Mouse (Mus musculus): ENCODE measurements around the gene Serpinf2.
"Not testable (repeated sequence)": the region's sequence is repeated elsewhere in the genome, so short reads cannot be mapped to it uniquely, and the experiment has no call there.

The Serpinf2 gene

DNA sequence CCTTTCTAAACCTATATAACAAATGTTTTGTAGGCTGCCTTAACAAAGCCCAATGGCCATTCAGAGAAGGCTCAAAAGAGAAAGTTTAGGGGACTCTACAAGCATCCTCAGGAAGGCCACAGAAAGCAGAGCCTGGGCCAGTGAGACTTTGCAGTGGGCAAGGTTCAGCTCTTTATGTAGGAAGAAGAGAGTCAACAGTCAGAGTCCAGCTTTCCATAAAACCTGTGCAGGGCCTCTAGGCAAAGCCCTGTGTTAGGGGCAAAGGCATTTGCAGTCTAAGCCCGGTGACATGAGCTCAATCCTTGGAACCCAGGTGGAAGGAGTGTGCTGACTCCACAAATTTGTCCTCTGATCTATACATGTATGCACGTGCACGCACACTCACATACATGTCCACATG, 14.9 kb downstream of the Serpinf2 start:
- no peak for DNase-seq

GRCm38 (mm10) chr11:75424033-75424432, 15.4 kb downstream of the Serpinf2 start:
- no peak for DNase-seq

DNA sequence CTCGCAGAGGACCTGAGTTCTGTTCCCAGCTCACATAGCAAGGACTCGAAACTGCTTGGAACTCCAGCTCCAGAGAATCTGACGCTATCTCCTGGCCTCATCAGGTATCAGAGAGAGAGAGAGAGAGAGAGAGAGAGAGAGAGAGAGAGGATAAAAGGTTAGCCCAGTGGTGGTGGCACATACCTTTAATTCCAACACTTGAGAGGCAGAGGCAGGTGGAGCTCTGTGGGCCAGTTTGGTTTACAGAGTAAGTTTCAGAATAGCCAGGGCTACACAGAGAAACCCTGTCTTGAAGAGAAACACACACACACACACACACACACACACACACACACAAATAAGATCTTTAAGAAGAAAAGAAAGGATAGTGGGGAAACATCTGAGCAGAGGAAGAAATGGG, 16.3 kb downstream of the Serpinf2 start:
- DNase-seq, result no peak

GRCm38 (mm10) chr11:75422013-75422792, 17.2 kb downstream of the Serpinf2 start, which contains the start of gene Serpinf1:
Gene Serpinf1, minus strand, starts transcription at chr11:75422701.
- no peak for DNase-seq

DNA sequence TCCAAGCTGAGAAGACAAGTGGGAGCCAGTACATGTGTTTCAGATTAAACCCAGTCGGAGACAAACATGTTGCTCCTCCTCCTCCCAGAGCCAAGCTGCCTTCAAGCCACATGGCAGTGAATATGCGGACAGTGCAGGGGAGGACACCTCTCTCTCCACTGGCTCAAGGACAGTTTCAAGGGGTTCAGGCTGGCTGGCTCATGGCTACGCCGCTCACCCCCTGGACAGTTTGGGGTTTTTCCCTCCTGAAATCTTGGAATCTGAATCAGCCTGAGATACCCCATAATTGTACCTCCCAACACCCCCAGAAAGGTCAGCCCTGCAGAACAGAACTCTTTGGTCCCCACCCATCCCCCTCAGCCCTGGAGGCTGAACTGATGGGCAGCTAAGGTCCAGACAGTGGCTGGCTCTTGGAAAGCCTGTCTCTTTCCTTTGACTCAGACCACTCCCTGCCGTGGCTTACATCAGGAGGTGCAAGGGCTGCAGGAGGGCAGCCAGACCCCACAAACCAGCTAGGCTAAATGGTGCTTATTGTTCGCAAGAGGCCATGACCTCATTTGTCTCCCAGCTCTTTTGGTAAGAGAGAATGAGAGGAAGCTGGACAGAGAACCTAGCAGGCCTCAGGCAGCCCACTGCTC, 17.9 kb downstream of the Serpinf2 start:
- no peak for DNase-seq

GRCm38 (mm10) chr11:75420810-75421374, 18.5 kb downstream of the Serpinf2 start:
- no peak for DNase-seq

DNA sequence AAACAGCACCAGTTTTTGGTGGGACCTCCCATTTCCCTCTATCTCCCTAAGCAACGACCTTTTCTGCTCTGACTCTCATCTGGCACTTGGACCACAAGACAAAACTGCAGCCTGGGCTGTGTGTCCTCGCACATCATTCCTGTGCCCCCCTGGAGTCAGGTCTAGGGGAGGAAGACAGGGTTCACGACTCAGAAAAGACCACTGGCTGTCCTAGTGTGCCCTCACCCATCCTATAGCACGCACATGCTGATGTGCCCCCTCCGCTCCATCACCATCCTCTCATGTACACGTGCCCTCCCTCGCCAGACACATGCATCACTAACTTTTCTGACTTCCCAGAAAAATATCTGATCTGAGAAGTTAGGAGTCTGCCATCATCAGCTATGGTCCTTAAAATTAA, 19.4 kb downstream of the Serpinf2 start:
- DNase-seq, result no peak

GRCm38 (mm10) chr11:75415994-75416393, 23.4 kb downstream of the Serpinf2 start:
- DNase-seq, result peak in 1 of 2 experiments; percentile 28

DNA sequence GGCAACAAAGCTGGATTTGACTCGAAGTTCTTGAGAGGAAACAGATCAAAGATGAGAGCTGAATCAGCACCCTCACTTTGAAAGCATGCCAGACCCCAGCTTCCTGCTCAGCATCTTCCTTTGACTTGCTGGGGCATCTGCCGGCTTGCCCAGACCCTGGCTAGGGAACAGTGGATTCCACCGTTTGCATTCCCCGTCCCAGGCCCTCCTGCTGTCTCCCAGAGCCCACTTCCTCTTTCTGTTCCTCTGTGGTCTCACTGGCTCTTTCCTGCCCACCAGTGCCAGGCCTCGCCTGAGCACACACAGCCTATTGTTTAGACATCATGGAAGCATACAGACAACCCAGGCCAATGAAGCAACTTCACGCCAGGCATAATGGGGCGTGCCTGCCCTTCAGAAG, 24.3 kb downstream of the Serpinf2 start:
- peak in 1 of 2 experiments; percentile 16 for DNase-seq

DNA sequence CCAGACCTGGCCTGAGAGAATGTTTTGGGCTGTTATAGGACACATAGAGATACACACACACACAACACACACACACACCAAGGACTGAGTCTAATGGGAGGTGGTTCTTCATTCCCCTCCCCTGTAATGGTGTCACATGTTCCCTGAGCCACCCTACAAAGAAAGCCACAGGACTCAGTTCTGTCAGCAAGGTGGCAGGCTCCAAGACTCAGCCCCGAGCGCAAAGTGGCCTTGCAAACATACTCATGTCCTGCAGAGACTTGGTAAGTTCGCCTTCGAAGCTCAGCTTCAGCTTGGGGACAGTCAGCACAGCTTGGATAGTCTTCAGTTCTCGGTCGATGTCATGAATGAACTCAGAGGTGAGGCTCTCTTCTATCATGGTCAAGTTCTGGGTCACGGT, 28.8 kb downstream of the Serpinf2 start:
- no peak for DNase-seq

DNA sequence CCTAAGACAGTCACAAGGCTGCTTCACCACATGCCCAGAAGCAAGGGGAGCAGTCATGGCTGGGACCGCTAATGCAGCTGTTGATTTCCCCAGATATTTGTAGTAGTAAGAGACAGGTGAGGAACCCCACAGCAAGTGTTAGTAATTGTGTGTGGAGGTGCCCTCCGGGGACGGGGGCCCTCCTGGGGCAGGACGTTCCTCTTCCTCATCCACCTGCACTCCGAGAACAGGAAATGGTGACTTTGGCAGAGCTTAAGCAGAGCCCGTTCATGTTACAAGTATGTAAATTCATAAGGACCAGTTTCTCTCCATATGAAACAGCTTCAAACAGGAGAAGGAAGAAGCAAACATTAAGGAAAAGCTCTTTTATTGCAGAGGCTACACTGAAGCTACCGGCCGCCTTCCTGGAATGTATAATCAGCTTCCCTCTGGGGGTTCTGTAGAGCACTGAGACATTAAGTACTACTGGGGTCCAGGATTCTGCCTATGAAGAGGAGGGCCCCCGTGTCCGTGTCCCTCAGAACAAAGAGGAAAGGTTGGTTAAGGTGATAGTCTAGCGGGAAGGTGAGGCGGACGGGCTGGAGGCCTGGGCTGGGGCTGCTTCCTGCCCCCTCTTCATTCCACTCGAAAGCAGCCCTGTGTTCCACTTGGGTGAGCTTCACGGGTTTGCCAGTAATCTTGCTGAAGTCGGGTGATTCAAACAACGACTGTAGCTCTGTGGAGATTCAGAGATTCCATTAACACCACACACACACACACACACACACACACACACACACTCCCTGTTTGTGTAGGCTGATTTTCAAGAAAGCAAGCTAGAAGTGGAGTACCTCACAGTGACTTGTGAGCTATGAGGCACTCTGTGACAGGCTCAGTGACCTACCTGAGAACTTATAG, 29.5 kb downstream of the Serpinf2 start:
- peak in 1 of 2 experiments; percentile 31 for DNase-seq

GRCm38 (mm10) chr11:75406865-75407264, 32.5 kb downstream of the Serpinf2 start:
- peak; percentile 37 to 72 for DNase-seq

- DNase-seq, result no peak
Measured at GRCm38 (mm10) chr11:75406104-75406503, 33.3 kb downstream of the Serpinf2 start.

- DNase-seq, result no peak
Measured at GRCm38 (mm10) chr11:75404801-75405200, 34.6 kb downstream of the Serpinf2 start.

GRCm38 (mm10) chr11:75403301-75404052, 35.9 kb downstream of the Serpinf2 start:
- no peak for DNase-seq

GRCm38 (mm10) chr11:75402271-75402690, 37.1 kb downstream of the Serpinf2 start:
- DNase-seq, result peak in 1 of 2 experiments; percentile 19

GRCm38 (mm10) chr11:75400099-75400498, 39.3 kb downstream of the Serpinf2 start:
- DNase-seq, result no peak

GRCm38 (mm10) chr11:75399411-75399841, 40.0 kb downstream of the Serpinf2 start:
- no peak for DNase-seq

- DNase-seq, result no peak
Measured at GRCm38 (mm10) chr11:75397452-75397851, 41.9 kb downstream of the Serpinf2 start.

DNA sequence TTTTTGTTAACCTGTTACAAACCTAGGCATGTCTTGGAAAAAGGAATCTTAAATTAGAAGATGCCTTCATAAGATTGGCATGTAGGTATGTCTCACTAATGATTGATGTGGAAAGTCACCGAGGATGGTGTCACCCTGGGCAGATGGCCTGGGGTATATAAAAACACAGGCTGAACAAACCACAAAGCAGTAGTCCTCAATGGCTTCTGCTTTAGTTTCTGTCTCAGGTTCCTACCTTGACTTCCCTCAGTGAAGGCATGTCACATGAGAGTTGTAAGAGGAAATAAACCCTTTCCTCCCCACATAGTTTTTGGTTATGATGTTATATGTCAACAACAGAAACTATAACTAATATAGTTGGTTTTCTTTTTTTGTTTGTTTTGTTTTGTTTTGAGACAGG, 43.8 kb downstream of the Serpinf2 start:
- DNase-seq, result no peak

- DNase-seq, result not testable (repeated sequence)
Measured at GRCm38 (mm10) chr11:75383529-75383928, 55.9 kb downstream of the Serpinf2 start.

Data from spleen, adult 18-20 months (tissue).